Mouse (Mus musculus) hindbrain, postnatal 0 days (tissue): ENCODE measurements around the gene Zgrf1. TPM values are rescaled to one million over a fixed set of nuclear protein-coding genes. Genes with fewer than 3 reads are reported as not detected.

ENCODE experiments used
- ATAC-seq: fragments of 200-750 bp; cut with Nextera tagmentation; 2 replicates; pipeline ENCODE4 v1.8.0; 2017; ENCODE audit warnings: mild to moderate bottlenecking, moderate TSS enrichment, moderate library complexity
- DNase-seq: peaks from one replicate; pipeline ENCODE4 v3.0.0-alpha.2; 2015; ENCODE audit warnings: low spot score
- H3K27ac ChIP-seq: fragments of 300-500 bp; sonication (generic); 2 replicates; pipeline ENCODE4 v1.5.1; 2014; ENCODE audit warnings: mild to moderate bottlenecking
- H3K27me3 ChIP-seq: fragments of 300-500 bp; sonication (generic); 2 replicates; pipeline ENCODE4 v1.6.1; 2014; ENCODE audit warnings: low read length, mixed read lengths; ENCODE audit not compliant: insufficient read depth
- H3K36me3 ChIP-seq: fragments of 300-500 bp; sonication (generic); 2 replicates; pipeline ENCODE4 v1.6.1; 2014; ENCODE audit warnings: low read length, mixed read lengths; ENCODE audit not compliant: insufficient read depth
- H3K4me1 ChIP-seq: fragments of 300-500 bp; sonication (generic); 2 replicates; pipeline ENCODE4 v1.6.1; 2014; ENCODE audit warnings: antibody characterized with exemption, low read length, mixed read lengths; ENCODE audit not compliant: insufficient read depth
- H3K4me2 ChIP-seq: fragments of 300-500 bp; sonication (generic); 2 replicates; pipeline ENCODE4 v1.6.1; 2014; ENCODE audit warnings: low read depth, mild to moderate bottlenecking, low read length, moderate library complexity, mixed read lengths
- H3K4me3 ChIP-seq: fragments of 300-500 bp; sonication (generic); 2 replicates; pipeline ENCODE4 v1.5.1; 2014; ENCODE audit warnings: low read length
- H3K9ac ChIP-seq: fragments of 300-500 bp; sonication (generic); replicated peaks from 2 replicates; pipeline ENCODE4 v1.6.1; 2014; ENCODE audit warnings: mild to moderate bottlenecking, low read length, moderate library complexity, mixed read lengths
- H3K9me3 ChIP-seq: fragments of 300-500 bp; sonication (generic); 2 replicates; pipeline ENCODE4 v1.6.1; 2016; ENCODE audit warnings: low read length, mixed read lengths
- CTCF ChIP-seq: IDR thresholded peaks from 2 replicates; pipeline ENCODE4 v1.5.1; 2016; ENCODE audit warnings: antibody characterized with exemption, control low read depth, low read depth
- WGBS: fragments of 180-500 bp; shearing (Covaris S2); extraction: QIAGEN DNeasy Blood & Tissue Kit; methylation state at CpG from one replicate; pipeline ENCODE4 v1.1.7; 2014; 5-methylcytosine and 5-hydroxymethylcytosine counted together
- polyA plus RNA-seq: library from polyadenylated mRNA; unstranded; fragments of >200 nt; fragmentation: Nextera tagmentation; extraction: Ambion mirVana; gene quantifications from 2 replicates; pipeline ENCODE4 v1.2.1, GENCODE M21; 2015
- total RNA-seq: library from RNA; depleted of rRNA; stranded (reverse); fragments of >200 nt; gene quantifications from 2 replicates; pipeline ENCODE4 v1.2.3, GENCODE M21; 2014; rRNA removed

Gene Zgrf1
- total RNA-seq = 4.0 and 5.2 TPM in 2 replicates
- polyA plus RNA-seq = 3.0 and 3.5 TPM in 2 replicates

DNA sequence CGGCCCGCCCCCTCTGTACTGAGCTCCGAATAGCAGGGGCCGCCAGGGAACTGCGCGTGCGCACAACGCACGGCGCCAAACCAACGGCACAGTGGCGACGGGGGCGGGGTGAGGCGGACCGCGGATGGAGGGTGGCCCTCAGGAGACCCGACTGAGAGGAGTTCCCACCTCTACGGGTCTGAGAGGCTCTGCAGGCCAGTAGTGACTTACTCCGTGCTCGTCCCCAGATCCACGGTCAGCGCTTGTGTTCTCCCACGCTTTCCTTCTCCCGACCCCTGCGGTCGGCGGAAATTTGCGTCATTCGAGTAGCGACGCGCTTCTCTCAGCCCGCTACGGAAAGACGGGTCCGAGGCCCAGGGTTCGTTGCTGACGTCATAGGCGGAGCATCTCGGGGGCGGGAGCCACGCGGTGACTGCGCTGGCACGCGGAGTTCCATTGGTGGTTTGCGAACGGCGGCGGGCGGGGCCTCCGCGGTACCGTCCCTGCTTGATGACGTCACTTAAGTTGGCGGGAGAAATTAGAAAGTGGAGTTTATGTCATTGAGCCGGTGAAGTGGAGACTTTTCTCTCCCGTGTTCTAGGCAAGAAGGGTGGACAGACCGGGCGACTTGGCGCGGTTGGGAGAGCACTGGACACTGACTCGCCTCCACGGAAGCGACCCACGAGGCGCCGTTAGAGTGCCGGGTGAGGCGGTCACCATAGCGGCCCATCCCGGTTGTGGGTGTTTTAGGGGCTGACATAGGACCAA lies at the start of gene Zgrf1, which contains the start of gene Larp7:
Zgrf1 (plus strand) TSS at position 517 of the 747 bp plus-strand sequence.
Larp7 (minus strand) TSS at position 377 of the 747 bp plus-strand sequence.
- Histone ChIP-seq H3K27ac (peak within 1 kb of the TSS; percentile 95), H3K27me3 (no peaks in the 10 kb centered on the region), H3K4me2 (peak within 1 kb of the TSS; percentile 85), H3K9me3 (no peaks in the 10 kb centered on the region), H3K4me3 (peak within 1 kb of the TSS; percentile 81), H3K4me1 (peaks cover 5% of the 10 kb centered on the region; the same call in 1 of the 2 replicates), H3K36me3 (no peaks in the 10 kb centered on the region), H3K9ac (peak within 1 kb of the TSS; percentile 64)
- ATAC-seq = peak; percentile 99
- peak; percentile 100 for DNase-seq
- TF ChIP-seq CTCF = no peak
- WGBS = 1% methylated on average over 73 of the region's 73 CpGs

DNA sequence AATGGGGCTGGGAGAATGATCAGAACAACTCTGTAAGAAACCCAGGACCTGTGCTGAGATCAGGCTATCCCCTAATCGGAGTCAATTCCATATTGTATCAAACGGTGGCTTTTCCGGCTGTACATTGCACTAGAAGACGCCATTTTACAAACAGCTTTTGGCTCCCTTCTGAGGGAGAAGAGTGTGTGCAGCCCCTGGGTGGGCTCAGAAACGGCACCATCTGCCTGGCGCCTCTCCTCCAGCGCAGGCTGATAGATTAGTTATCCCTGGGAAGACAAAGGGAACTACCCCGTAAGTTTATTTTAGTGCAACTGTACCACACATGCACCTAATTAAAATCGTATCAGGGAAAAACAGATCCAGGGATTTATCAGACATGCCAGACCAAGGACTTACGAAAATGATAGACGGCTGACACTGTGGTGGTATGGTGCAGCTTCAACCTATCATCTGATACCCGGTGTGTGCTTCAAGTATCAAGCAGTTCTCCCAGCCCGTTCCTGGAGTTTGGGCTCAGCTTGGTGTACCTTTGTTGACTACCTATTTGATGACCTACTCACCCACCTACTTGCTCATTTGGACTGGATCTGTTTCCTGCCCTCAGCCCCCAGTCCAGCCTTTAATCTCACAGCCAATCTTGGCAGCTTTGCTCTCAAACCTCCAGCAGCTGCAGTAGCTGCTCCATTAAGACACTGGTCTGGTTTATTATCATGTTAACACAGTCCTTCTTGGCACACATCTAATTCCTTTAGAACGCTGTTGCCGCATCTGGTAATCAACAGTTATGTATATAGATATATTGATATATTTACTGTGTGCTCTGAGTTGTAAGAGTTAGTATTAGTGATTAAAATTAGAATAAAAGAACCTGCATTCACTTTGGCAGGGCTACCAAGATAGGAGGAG lies 45.2 kb upstream of the Zgrf1 start:
- H3K9ac ChIP-seq = no peak overlapping the region
- no peaks in the 10 kb centered on the region for H3K9me3 ChIP-seq
- H3K4me3 ChIP-seq = no peak overlapping the region
- H3K4me1 ChIP-seq = no peaks in the 10 kb centered on the region
- no peak for DNase-seq
- H3K27me3 ChIP-seq = no peaks in the 10 kb centered on the region
- no peaks in the 10 kb centered on the region for H3K36me3 ChIP-seq
- no peak for TF ChIP-seq CTCF
- no peak for ATAC-seq
- no peak overlapping the region for H3K27ac ChIP-seq
- H3K4me2 ChIP-seq = no peak overlapping the region
- WGBS = 69% methylated on average over 15 of the region's 15 CpGs

DNA sequence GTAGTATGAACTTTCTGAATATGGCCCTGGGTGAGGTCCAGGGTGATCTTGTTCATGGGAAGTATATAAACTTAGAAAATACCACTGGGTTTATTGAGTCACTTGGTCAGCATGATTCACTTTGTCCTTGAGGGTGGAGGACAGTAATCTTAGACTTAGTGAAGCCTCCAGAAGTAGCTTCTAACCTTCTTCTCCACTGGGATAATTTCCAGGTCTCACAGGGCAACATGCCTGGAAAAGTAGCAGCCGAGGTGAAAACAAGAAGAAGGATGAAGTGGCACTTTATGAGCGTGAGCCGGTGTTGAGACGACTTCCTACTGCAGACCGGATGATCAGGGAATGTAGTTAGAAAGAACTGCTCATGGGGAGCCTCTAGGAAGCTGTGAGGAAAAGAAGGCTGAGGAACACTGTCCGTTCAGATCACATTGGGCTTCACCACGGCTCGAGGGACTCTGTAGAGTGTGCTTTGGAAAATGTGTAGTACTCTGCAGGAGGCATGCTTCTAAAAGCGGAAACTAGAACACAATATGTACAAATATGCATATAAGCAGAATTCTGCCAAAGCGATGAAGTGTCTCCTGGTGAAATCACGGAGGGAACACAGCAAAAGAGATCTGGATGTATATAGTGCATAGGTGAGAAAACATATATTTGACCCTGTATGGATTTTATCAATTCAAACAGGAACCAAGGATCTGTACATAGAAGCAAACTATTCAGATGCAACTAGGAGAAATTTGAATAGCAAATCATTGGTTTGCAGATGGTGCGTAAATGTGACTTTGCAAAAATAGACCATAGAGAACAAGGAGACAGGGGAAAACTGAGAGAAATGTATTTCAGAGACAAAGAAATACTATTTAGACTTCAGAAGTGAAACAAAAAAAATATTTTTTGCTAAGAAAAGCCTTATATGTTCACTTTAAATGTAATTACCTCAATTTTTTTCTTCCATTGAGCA lies 41.2 kb upstream of the Zgrf1 start:
- 79% methylated on average over 12 of the region's 12 CpGs for WGBS
- no peaks in the 10 kb centered on the region for H3K4me1 ChIP-seq
- H3K4me2 ChIP-seq = no peak overlapping the region

DNA sequence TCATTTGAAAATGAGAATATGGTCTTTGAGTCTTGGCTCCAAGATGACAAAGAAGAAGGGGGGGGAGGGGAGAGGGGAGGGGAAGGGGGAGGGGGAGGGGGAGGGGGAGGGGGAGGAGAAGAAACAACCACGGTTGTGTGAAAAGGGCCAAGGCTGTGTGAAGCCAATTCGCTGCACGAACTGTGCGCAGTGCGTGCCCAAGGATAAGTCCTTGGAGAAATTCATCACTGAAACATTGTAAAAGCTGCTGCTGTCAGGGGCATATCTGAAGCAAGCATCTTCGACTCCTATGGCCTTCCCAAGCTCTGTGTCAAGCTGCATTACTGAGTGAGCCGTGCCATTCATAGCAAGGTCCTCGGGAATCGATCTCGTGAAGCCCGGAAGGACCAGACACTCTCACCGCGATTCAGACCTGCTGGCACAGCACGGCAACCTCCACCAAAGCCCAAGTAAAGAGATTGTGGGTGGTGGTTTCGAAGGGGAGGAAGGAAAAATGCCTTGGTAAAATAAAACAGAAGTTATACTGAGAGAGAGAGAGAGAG lies 40.4 kb upstream of the Zgrf1 start:
- no peak overlapping the region for H3K9ac ChIP-seq
- ATAC-seq (no peak), DNase-seq (no peak)
- no peaks in the 10 kb centered on the region for H3K27me3 ChIP-seq
- H3K4me2 ChIP-seq = no peak overlapping the region
- WGBS = 77% methylated on average over 15 of the region's 15 CpGs
- H3K4me1 ChIP-seq = no peaks in the 10 kb centered on the region
- no peaks in the 10 kb centered on the region for H3K36me3 ChIP-seq
- no peak overlapping the region for H3K4me3 ChIP-seq
- no peak for TF ChIP-seq CTCF
- no peak overlapping the region for H3K27ac ChIP-seq
- H3K9me3 ChIP-seq = no peaks in the 10 kb centered on the region

More for the DNA sequence above, 41.2 kb upstream of the Zgrf1 start:
- DNase-seq = no peak
- no peak for TF ChIP-seq CTCF
- H3K9ac ChIP-seq = no peak overlapping the region
- no peaks in the 10 kb centered on the region for H3K36me3 ChIP-seq
- H3K27me3 ChIP-seq = no peaks in the 10 kb centered on the region
- H3K27ac ChIP-seq = no peak overlapping the region
- H3K9me3 ChIP-seq = no peaks in the 10 kb centered on the region
- H3K4me3 ChIP-seq = no peak overlapping the region
- ATAC-seq = no peak

DNA sequence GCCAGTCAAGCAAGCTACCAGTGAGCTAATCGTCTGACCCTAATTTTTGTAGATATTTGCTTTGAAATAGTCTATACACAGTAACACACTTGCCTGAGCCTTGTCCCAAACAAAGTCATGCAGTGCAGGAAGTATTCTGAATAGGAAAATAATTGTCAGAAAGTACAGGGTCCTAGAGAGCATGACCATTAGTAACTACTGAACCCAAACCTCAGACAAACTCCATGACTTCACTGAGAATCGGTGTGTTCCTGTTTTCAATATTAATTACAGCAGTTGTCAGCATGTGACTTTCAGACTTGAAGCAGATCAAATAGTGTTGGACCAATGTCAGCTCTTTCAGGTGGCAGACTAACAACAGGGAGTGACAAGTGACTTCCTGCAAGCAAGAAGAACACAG lies 39.6 kb upstream of the Zgrf1 start:
- Histone ChIP-seq H3K4me1 (no peaks in the 10 kb centered on the region), H3K36me3 (no peaks in the 10 kb centered on the region), H3K27me3 (no peaks in the 10 kb centered on the region), H3K9me3 (no peaks in the 10 kb centered on the region), H3K9ac (no peak overlapping the region), H3K4me2 (no peak overlapping the region), H3K27ac (no peak overlapping the region), H3K4me3 (no peak overlapping the region)
- 79% methylated on average over 2 of the region's 2 CpGs for WGBS
- ATAC-seq = no peak
- no peak for DNase-seq
- TF ChIP-seq CTCF = no peak

DNA sequence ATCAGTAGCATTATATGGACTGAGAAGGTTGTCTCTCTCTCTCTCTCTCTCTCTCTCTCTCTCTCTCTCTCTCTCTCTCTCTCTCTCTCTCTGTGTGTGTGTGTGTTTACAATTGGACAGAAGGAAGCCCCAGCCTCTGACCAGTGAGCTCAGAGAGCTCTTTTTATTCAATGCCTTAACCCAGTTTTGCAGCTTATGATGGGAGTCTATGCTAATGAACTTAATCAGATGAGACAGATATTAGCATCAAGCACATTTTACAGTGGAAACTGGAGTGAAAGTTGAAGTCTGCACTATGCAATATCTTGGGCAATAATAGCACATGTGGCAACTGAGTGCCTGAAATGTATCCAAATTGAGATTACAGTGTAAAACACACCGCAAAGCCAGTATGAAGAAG lies 38.0 kb upstream of the Zgrf1 start:
- no peaks in the 10 kb centered on the region for H3K4me1 ChIP-seq

More for the DNA sequence above, 38.0 kb upstream of the Zgrf1 start:
- H3K9me3 ChIP-seq = no peaks in the 10 kb centered on the region
- H3K36me3 ChIP-seq = no peaks in the 10 kb centered on the region
- no peak overlapping the region for H3K27ac ChIP-seq
- H3K4me3 ChIP-seq = no peak overlapping the region
- no peak overlapping the region for H3K9ac ChIP-seq
- no peak overlapping the region for H3K4me2 ChIP-seq
- DNase-seq (no peak), ATAC-seq (no peak)
- TF ChIP-seq CTCF = no peak
- H3K27me3 ChIP-seq = no peaks in the 10 kb centered on the region
- 84% methylated on average over 1 of the region's 1 CpGs for WGBS
